Mouse (Mus musculus) heart, embryonic 14.5 days (tissue): ENCODE results near the gene Scn5a. TPM values are rescaled to one million over a fixed set of nuclear protein-coding genes. Genes with fewer than 3 reads are reported as not detected.

Experiments
- ATAC-seq: fragments of 200-750 bp; cut with Nextera tagmentation; 2 replicates; pipeline ENCODE4 v1.8.0; 2017; ENCODE audit warnings: low read depth, moderate TSS enrichment; ENCODE audit not compliant: insufficient number of reproducible peaks, insufficient read depth, low FRiP score
- H3K27ac ChIP-seq, 2 experiments: fragments of 200-500 bp in 1 of 2; fragments of 300-500 bp in 1 of 2; sonication (generic) in 1 of 2; replicated peaks in 1 of 2; 2 replicates each; pipeline ENCODE4 v1.5.1; 2012 to 2014; ENCODE audit warnings: low read depth in 2 of 2, low read length in 2 of 2, control low read depth in 1 of 2, mild to moderate bottlenecking in 1 of 2, mixed read lengths in 1 of 2; ENCODE audit not compliant: control insufficient read depth in 1 of 2, insufficient read depth in 1 of 2
- H3K27me3 ChIP-seq: fragments of 300-500 bp; sonication (generic); 2 replicates; pipeline ENCODE4 v1.6.1; 2014; ENCODE audit warnings: mild to moderate bottlenecking, low read length, control low read depth; ENCODE audit not compliant: control insufficient read depth, insufficient read depth
- H3K36me3 ChIP-seq: fragments of 300-500 bp; sonication (generic); 2 replicates; pipeline ENCODE4 v1.6.1; 2014; ENCODE audit warnings: mild to moderate bottlenecking, control low read depth, low read length, mixed read lengths; ENCODE audit not compliant: control insufficient read depth, insufficient read depth
- H3K4me1 ChIP-seq, 2 experiments: fragments of 200-500 bp in 1 of 2; fragments of 300-500 bp in 1 of 2; sonication (generic) in 1 of 2; 2 replicates each; pipeline ENCODE4 v1.6.1; 2012 to 2014; ENCODE audit warnings: low read length in 2 of 2, control low read depth in 1 of 2, mixed read lengths in 1 of 2; ENCODE audit not compliant: control insufficient read depth in 2 of 2, insufficient read depth in 2 of 2
- H3K4me2 ChIP-seq: fragments of 300-500 bp; sonication (generic); 2 replicates; pipeline ENCODE4 v1.6.1; 2014; ENCODE audit warnings: mild to moderate bottlenecking, low read length
- H3K4me3 ChIP-seq, 2 experiments: fragments of 200-500 bp in 1 of 2; fragments of 300-500 bp in 1 of 2; sonication (generic) in 1 of 2; 2 replicates each; pipeline ENCODE4 v1.5.1; 2012 to 2014; ENCODE audit warnings: low read length in 2 of 2, mild to moderate bottlenecking in 2 of 2, control low read depth in 1 of 2, low read depth in 1 of 2, moderate library complexity in 1 of 2; ENCODE audit not compliant: control insufficient read depth in 1 of 2, insufficient read depth in 1 of 2
- H3K9ac ChIP-seq: fragments of 300-500 bp; sonication (generic); 2 replicates; pipeline ENCODE4 v1.6.1; 2014; ENCODE audit warnings: mild to moderate bottlenecking, low read length
- H3K9me3 ChIP-seq: fragments of 300-500 bp; sonication (generic); 2 replicates; pipeline ENCODE4 v1.6.1; 2016; ENCODE audit warnings: low read length, control low read depth; ENCODE audit not compliant: control insufficient read depth
- WGBS: fragments of 180-500 bp; shearing (Covaris S2); extraction: QIAGEN DNeasy Blood & Tissue Kit; methylation state at CpG from one replicate; pipeline ENCODE4 v1.1.7; 2014; 5-methylcytosine and 5-hydroxymethylcytosine counted together
- polyA plus RNA-seq: library from polyadenylated mRNA; unstranded; fragments of >200 nt; fragmentation: Nextera tagmentation; extraction: Ambion mirVana; gene quantifications from 2 replicates; pipeline ENCODE4 v1.2.1, GENCODE M21; 2014

The Scn5a gene
- polyA plus RNA-seq, 1 experiment from 2014 or later, result 10.0 TPM

DNA sequence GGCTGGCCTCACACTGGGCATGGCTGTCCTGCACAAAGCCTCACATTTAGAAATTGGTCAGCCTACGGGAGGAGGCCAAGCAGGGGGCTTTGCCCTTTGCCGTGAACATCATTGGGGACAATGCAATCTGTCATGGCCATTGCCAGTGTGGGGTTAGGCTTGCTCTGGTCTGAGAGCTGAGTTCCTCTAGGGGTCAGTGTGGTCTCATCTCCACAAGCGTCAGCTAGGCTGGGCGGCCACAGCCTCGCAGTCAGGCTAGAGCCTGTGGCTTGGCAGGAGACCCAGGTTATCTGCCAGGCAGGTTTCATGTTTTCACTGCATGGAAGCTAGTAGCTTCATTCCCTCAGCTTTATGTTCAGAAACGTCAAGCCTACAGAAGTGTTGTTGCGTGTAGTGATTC lies 113.2 kb downstream of the Scn5a start:
- WGBS, result 51% methylated on average over 7 of the region's 7 CpGs
- H3K9ac ChIP-seq, result no peak overlapping the region
- no peak overlapping the region for H3K4me3 ChIP-seq
- no peak overlapping the region for H3K4me2 ChIP-seq
- ATAC-seq, result no peak
- H3K27ac ChIP-seq, result no peak overlapping the region
- H3K36me3 ChIP-seq, result peaks cover 44% of the 10 kb centered on the region
- H3K27me3 ChIP-seq, result no peaks in the 10 kb centered on the region
- H3K9me3 ChIP-seq, result no peaks in the 10 kb centered on the region
- peaks cover 33 to 35% of the 10 kb centered on the region in 2 experiments for H3K4me1 ChIP-seq

DNA sequence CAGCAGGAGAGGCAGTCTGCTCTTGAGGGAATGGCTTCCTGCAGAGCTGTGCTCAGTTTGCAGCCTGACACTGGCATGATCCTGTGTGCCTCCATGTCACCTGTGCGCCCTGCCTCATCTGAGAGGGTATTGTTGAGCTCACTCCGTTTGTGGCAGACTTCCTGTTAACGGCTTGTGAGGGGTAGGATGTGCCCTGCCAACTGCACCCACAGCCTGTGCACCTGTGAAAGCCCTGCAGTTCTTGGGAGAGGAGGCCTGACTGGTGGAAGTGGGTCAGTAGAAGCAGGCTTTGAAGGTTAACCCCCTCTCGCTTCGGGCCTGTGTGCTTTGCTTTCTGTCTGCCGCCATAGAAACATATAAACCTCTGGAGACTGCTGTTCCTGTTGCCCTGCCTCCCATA lies 113.8 kb downstream of the Scn5a start:
- no peak for ATAC-seq
- no peak overlapping the region for H3K9ac ChIP-seq
- no peak overlapping the region for H3K4me3 ChIP-seq
- 91% methylated on average over 6 of the region's 6 CpGs for WGBS
- no peak overlapping the region for H3K4me2 ChIP-seq
- no peaks in the 10 kb centered on the region for H3K9me3 ChIP-seq
- H3K4me1 ChIP-seq, result peaks cover 28 to 30% of the 10 kb centered on the region in 2 experiments
- peaks cover 44% of the 10 kb centered on the region for H3K36me3 ChIP-seq
- no peak overlapping the region for H3K27ac ChIP-seq
- H3K27me3 ChIP-seq, result no peaks in the 10 kb centered on the region

DNA sequence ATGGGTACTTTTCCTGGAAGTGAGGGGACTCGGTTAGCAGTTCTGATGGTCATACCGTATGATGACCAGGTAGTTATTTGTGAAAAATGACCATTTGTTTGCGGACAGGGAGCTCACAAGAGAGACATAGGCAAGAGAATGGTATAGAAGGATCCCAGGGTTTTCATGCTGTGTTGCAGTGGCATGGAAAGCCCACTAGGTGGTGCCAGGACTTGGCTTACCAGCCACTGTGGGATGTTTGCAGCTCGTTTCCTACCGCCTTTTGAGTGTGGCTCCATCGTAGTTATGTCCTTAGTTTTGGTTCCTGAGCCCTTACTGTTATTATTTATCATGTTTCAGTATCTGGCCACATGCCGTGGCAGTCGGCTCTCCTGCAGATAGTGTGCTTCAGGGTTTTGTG lies 118.4 kb downstream of the Scn5a start:
- peaks cover 54% of the 10 kb centered on the region for H3K36me3 ChIP-seq
- 0 out of 2 replicates have a peak, but pooled peaks have one; percentile 7 for ATAC-seq

DNA sequence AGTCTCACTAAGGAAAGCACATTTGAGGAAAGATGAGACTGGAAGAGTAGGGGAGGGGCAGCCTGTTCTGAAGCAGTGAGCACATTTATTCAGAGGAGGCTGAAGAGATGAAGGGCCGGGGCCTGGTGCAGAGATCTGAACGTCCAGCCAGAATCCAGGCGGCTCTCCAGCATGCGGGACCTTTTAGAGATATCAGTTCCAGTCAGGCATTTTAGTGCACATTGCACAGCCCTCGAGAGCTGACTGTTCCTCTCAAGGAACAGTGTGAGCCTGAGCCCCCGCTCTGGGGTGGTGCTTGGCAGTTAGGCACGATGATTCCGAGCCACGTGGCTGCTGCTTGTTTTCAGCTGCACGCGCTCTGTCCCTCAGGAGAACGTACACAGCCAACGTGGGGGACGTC lies 121.7 kb downstream of the Scn5a start:
- H3K4me3 ChIP-seq, result no peak overlapping the region
- 0 out of 2 replicates have a peak, but pooled peaks have one; percentile 24 for ATAC-seq
- peak overlapping the region; percentile 2; the same call in 1 of the 2 replicates for H3K4me2 ChIP-seq
- 0 out of 2 replicates have a peak overlapping the region, but pooled peaks have one; percentile 34 for H3K9ac ChIP-seq
- WGBS, result 51% methylated on average over 14 of the region's 14 CpGs
- no peaks in the 10 kb centered on the region for H3K9me3 ChIP-seq
- peak overlapping the region in 1 of 2 experiments; percentile 19; a peak in 1 of 4 replicates for H3K27ac ChIP-seq
- peaks cover 5 to 15% of the 10 kb centered on the region in 2 experiments for H3K4me1 ChIP-seq
- peaks cover 42% of the 10 kb centered on the region for H3K36me3 ChIP-seq
- no peaks in the 10 kb centered on the region for H3K27me3 ChIP-seq

More for the DNA sequence above, 118.4 kb downstream of the Scn5a start:
- Histone ChIP-seq H3K27ac (no peak overlapping the region), H3K9me3 (no peaks in the 10 kb centered on the region), H3K9ac (no peak overlapping the region), H3K4me3 (no peak overlapping the region), H3K4me2 (no peak overlapping the region), H3K27me3 (no peaks in the 10 kb centered on the region), H3K4me1 (peaks cover 5 to 13% of the 10 kb centered on the region in 2 experiments)
- WGBS, result 38% methylated on average over 8 of the region's 8 CpGs

DNA sequence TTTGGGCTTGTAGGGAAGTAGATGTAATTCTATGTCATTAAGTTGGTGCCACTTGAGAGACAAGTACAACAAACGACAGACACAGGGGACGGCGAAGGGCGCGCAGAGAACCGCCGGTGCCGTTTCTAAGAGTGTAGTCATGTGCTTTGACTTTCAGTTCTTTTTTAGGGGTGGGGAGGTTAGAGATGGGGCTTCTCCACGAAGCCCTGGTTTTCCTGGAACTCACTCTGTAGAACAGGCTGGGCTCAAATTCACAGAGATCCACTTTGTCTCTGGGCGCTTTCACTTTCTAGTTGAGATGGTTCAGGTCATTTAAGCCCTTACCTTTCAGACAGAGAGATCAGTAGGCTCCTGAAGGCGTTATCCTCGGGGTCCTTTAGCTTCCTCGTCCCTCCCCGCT lies 122.8 kb downstream of the Scn5a start:
- Histone ChIP-seq H3K9ac (no peak overlapping the region), H3K4me1 (peaks cover 5 to 15% of the 10 kb centered on the region in 2 experiments), H3K9me3 (no peaks in the 10 kb centered on the region), H3K27ac (no peak overlapping the region), H3K4me2 (no peak overlapping the region), H3K27me3 (no peaks in the 10 kb centered on the region), H3K36me3 (peaks cover 51% of the 10 kb centered on the region), H3K4me3 (no peak overlapping the region)
- WGBS, result 76% methylated on average over 14 of the region's 14 CpGs
- ATAC-seq, result no peak

DNA sequence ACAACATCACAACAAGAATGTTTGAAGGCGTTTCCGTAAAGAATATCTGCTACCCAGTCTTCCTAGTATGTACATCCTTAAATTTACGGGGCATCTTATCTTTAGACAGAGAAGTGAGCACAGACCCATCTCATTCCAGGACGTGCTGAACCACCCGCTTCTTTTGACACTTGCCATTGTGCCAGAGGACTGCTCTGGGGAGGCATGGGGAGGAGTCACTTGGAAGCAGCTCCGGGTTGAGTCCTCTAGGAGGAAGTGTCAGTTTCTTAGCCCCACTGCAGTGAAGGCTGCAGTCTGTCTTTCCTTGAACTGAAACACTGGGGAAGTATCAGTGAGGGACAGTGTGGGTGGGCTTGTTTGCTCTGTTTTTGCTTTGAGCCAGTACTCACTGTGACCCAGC lies 133.1 kb downstream of the Scn5a start:
- Histone ChIP-seq H3K27ac (no peak overlapping the region), H3K9ac (peak overlapping the region; percentile 85), H3K4me3 (peak overlapping the region; percentile 73 to 76; a peak in 3 of 4 replicates), H3K36me3 (peaks cover 43% of the 10 kb centered on the region), H3K4me2 (peak overlapping the region; percentile 78), H3K9me3 (no peaks in the 10 kb centered on the region), H3K27me3 (no peaks in the 10 kb centered on the region), H3K4me1 (peaks cover 2 to 9% of the 10 kb centered on the region in 2 experiments; a peak in 2 of 4 replicates)
- no peak for ATAC-seq
- WGBS, result 21% methylated on average over 6 of the region's 6 CpGs

DNA sequence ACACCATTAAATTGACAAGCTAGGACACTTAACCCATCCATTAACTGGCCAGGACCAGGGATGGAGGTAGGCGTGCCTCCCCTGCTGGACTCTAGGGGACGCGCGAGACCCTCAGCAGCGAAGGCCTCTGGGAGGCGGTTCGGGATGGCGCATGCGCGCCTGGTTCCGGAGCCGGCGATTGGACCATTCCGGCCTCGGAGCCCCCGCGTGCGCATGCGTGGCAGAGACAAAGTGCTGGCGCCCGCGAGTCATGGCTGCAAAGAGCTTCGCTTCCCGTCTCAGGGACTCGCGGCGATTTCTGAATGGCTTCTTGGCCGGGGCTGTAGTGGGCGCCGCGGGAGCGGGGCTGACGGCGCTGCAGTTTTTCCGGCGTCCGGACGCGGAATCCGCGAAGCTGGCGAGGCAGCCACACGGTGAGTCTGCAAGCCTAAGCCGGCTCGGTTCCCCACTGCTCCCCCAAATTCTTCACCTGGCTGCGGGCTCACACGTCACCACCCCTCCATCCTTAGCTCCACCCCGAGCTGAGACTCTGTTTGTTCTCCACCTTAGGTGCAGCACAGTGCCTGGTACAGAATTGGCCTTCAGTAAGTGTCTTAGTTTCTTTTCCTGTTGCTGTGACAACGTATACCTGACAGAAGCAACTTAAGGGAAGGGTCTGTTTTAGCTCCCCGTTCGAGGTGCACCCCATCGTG lies 133.9 kb downstream of the Scn5a start, which contains the start of gene Exog:
TSS of gene Exog (plus strand) at position 206 of the 692 bp plus-strand sequence.
- H3K9ac ChIP-seq, result peak within 1 kb of the TSS; percentile 85
- H3K27me3 ChIP-seq, result no peaks in the 10 kb centered on the region
- peak within 1 kb of the TSS; percentile 78 for H3K4me2 ChIP-seq
- H3K27ac ChIP-seq, result peak within 1 kb of the TSS; percentile 48 to 69
- peak within 1 kb of the TSS; percentile 73 to 76 for H3K4me3 ChIP-seq
- peak; percentile 78 for ATAC-seq
- no peaks in the 10 kb centered on the region for H3K9me3 ChIP-seq
- peaks cover 38% of the 10 kb centered on the region for H3K36me3 ChIP-seq
- peaks cover 2 to 9% of the 10 kb centered on the region in 2 experiments; a peak in 2 of 4 replicates for H3K4me1 ChIP-seq
- WGBS, result under 1% methylated on average over 52 of the region's 52 CpGs
